Mouse (Mus musculus) midbrain, embryonic 15.5 days (tissue): ENCODE data around the gene Col2a1. TPM values are rescaled to one million over a fixed set of nuclear protein-coding genes. Genes with fewer than 3 reads are reported as not detected.

Experiments
- ATAC-seq: fragments of 200-750 bp; cut with Nextera tagmentation; replicated peaks from 2 replicates; pipeline ENCODE4 v1.8.0; 2017; ENCODE audit warnings: moderate TSS enrichment
- H3K27ac ChIP-seq: fragments of 300-500 bp; sonication (generic); 2 replicates; pipeline ENCODE4 v1.5.1; 2015; ENCODE audit warnings: mild to moderate bottlenecking, inconsistent platforms
- H3K27me3 ChIP-seq: fragments of 300-500 bp; sonication (generic); replicated peaks from 2 replicates; pipeline ENCODE4 v1.6.1; 2015; ENCODE audit warnings: inconsistent platforms
- H3K36me3 ChIP-seq: fragments of 300-500 bp; sonication (generic); replicated peaks from 2 replicates; pipeline ENCODE4 v1.6.1; 2015; ENCODE audit warnings: inconsistent platforms
- H3K4me1 ChIP-seq: fragments of 300-500 bp; sonication (generic); 2 replicates; pipeline ENCODE4 v1.6.1; 2015; ENCODE audit warnings: inconsistent platforms
- H3K4me2 ChIP-seq: fragments of 300-500 bp; sonication (generic); 2 replicates; pipeline ENCODE4 v1.6.1; 2015; ENCODE audit warnings: inconsistent platforms, mild to moderate bottlenecking, moderate library complexity
- H3K4me3 ChIP-seq: fragments of 300-500 bp; sonication (generic); 2 replicates; pipeline ENCODE4 v1.5.1; 2015; ENCODE audit warnings: mild to moderate bottlenecking, inconsistent platforms
- H3K9ac ChIP-seq: fragments of 300-500 bp; sonication (generic); 2 replicates; pipeline ENCODE4 v1.6.1; 2015; ENCODE audit warnings: mild to moderate bottlenecking, inconsistent platforms
- H3K9me3 ChIP-seq: fragments of 300-500 bp; sonication (generic); 2 replicates; pipeline ENCODE4 v1.6.1; 2016; ENCODE audit warnings: inconsistent platforms
- WGBS: fragments of 180-500 bp; shearing (Covaris S2); methylation state at CpG from one replicate; pipeline ENCODE4 v1.1.7; 2015; ENCODE audit warnings: mixed read lengths; 5-methylcytosine and 5-hydroxymethylcytosine counted together
- polyA plus RNA-seq: library from polyadenylated mRNA; unstranded; fragments of >200 nt; fragmentation: Nextera tagmentation; extraction: Ambion mirVana; gene quantifications from 2 replicates; pipeline ENCODE4 v1.2.1, GENCODE M21; 2015

Gene Col2a1
- polyA plus RNA-seq, 1 experiment from 2014 or later = 34.7 TPM

- ATAC-seq = peak; percentile 37; the same call in 1 of the 2 replicates
- Histone ChIP-seq H3K4me3 (peak overlapping the region; percentile 42), H3K27ac (peak overlapping the region; percentile 86), H3K4me1 (peaks cover 60% of the 10 kb centered on the region), H3K9ac (peak overlapping the region; percentile 12), H3K36me3 (no peaks in the 10 kb centered on the region), H3K9me3 (no peaks in the 10 kb centered on the region), H3K27me3 (peaks cover 22% of the 10 kb centered on the region), H3K4me2 (peak overlapping the region; percentile 68)
- WGBS = 1% methylated on average over 37 of the region's 37 CpGs
Measured at GRCm38 (mm10) chr15:98001321-98002112, 3.0 kb downstream of the Col2a1 start.

- no peak overlapping the region for H3K9ac ChIP-seq
- H3K9me3 ChIP-seq = no peaks in the 10 kb centered on the region
- H3K4me2 ChIP-seq = no peak overlapping the region
- H3K27ac ChIP-seq = no peak overlapping the region
- WGBS = 10% methylated on average over 7 of the region's 7 CpGs
- no peak for ATAC-seq
- no peaks in the 10 kb centered on the region for H3K36me3 ChIP-seq
- no peak overlapping the region for H3K4me3 ChIP-seq
- peaks cover 56% of the 10 kb centered on the region for H3K4me1 ChIP-seq
- H3K27me3 ChIP-seq = peaks cover 16% of the 10 kb centered on the region
Measured at GRCm38 (mm10) chr15:97999991-98000390, 4.5 kb downstream of the Col2a1 start.

GRCm38 (mm10) chr15:97999546-97999945 is 4.9 kb downstream of the Col2a1 start:
- no peak overlapping the region for H3K4me3 ChIP-seq
- H3K36me3 ChIP-seq = no peaks in the 10 kb centered on the region
- 40% methylated on average over 13 of the region's 13 CpGs for WGBS
- peaks cover 52% of the 10 kb centered on the region for H3K4me1 ChIP-seq
- no peak overlapping the region for H3K4me2 ChIP-seq
- H3K27me3 ChIP-seq = peaks cover 13% of the 10 kb centered on the region; the same call in 1 of the 2 replicates
- ATAC-seq = no peak
- H3K9me3 ChIP-seq = no peaks in the 10 kb centered on the region
- no peak overlapping the region for H3K27ac ChIP-seq
- H3K9ac ChIP-seq = no peak overlapping the region

- Histone ChIP-seq H3K27me3 (peaks cover 4% of the 10 kb centered on the region; the same call in 1 of the 2 replicates), H3K9me3 (no peaks in the 10 kb centered on the region), H3K36me3 (no peaks in the 10 kb centered on the region), H3K9ac (no peak overlapping the region), H3K4me2 (no peak overlapping the region), H3K4me1 (peaks cover 42% of the 10 kb centered on the region), H3K4me3 (no peak overlapping the region), H3K27ac (0 out of 2 replicates have a peak overlapping the region, but pooled peaks have one; percentile 16)
- WGBS = 69% methylated on average over 13 of the region's 13 CpGs
- ATAC-seq = no peak
Measured at GRCm38 (mm10) chr15:97996716-97997256, 7.7 kb downstream of the Col2a1 start.

GRCm38 (mm10) chr15:97992712-97993286 is 11.7 kb downstream of the Col2a1 start:
- 1% methylated on average over 18 of the region's 18 CpGs for WGBS
- Histone ChIP-seq H3K27ac (peak overlapping the region; percentile 87), H3K27me3 (no peaks in the 10 kb centered on the region), H3K9me3 (no peaks in the 10 kb centered on the region), H3K4me1 (peaks cover 44% of the 10 kb centered on the region), H3K9ac (peak overlapping the region; percentile 40), H3K36me3 (no peaks in the 10 kb centered on the region), H3K4me3 (peak overlapping the region; percentile 28), H3K4me2 (peak overlapping the region; percentile 59)
- ATAC-seq = peak; percentile 95

GRCm38 (mm10) chr15:97992027-97992711 is 12.3 kb downstream of the Col2a1 start:
- no peaks in the 10 kb centered on the region for H3K27me3 ChIP-seq
- peak; percentile 24 for ATAC-seq
- peak overlapping the region; percentile 40 for H3K9ac ChIP-seq
- H3K4me3 ChIP-seq = peak overlapping the region; percentile 27
- H3K4me1 ChIP-seq = peaks cover 44% of the 10 kb centered on the region
- 35% methylated on average over 13 of the region's 13 CpGs for WGBS
- peak overlapping the region; percentile 59 for H3K4me2 ChIP-seq
- H3K36me3 ChIP-seq = no peaks in the 10 kb centered on the region
- H3K27ac ChIP-seq = peak overlapping the region; percentile 87
- no peaks in the 10 kb centered on the region for H3K9me3 ChIP-seq

- no peaks in the 10 kb centered on the region for H3K36me3 ChIP-seq
- 10% methylated on average over 12 of the region's 12 CpGs for WGBS
- no peak overlapping the region for H3K9ac ChIP-seq
- H3K27me3 ChIP-seq = no peaks in the 10 kb centered on the region
- peaks cover 44% of the 10 kb centered on the region for H3K4me1 ChIP-seq
- no peak overlapping the region for H3K4me2 ChIP-seq
- no peak overlapping the region for H3K4me3 ChIP-seq
- H3K9me3 ChIP-seq = no peaks in the 10 kb centered on the region
- no peak for ATAC-seq
- H3K27ac ChIP-seq = peak overlapping the region; percentile 87; the same call in 1 of the 2 replicates
Measured at GRCm38 (mm10) chr15:97991285-97991895, 13.1 kb downstream of the Col2a1 start.

GRCm38 (mm10) chr15:97990721-97991120 is 13.8 kb downstream of the Col2a1 start:
- WGBS = 7% methylated on average over 4 of the region's 4 CpGs
- no peak for ATAC-seq
- no peaks in the 10 kb centered on the region for H3K27me3 ChIP-seq
- H3K9me3 ChIP-seq = no peaks in the 10 kb centered on the region
- H3K9ac ChIP-seq = no peak overlapping the region
- H3K4me1 ChIP-seq = peaks cover 44% of the 10 kb centered on the region
- peak overlapping the region; percentile 77 for H3K27ac ChIP-seq
- no peak overlapping the region for H3K4me3 ChIP-seq
- H3K36me3 ChIP-seq = no peaks in the 10 kb centered on the region
- peak overlapping the region; percentile 41; the same call in 1 of the 2 replicates for H3K4me2 ChIP-seq

GRCm38 (mm10) chr15:97990124-97990523 is 14.4 kb downstream of the Col2a1 start:
- peak overlapping the region; percentile 77 for H3K27ac ChIP-seq
- H3K4me1 ChIP-seq = peaks cover 44% of the 10 kb centered on the region
- WGBS = under 1% methylated on average over 6 of the region's 6 CpGs

GRCm38 (mm10) chr15:97989544-97989943 is 15.0 kb downstream of the Col2a1 start:
- Histone ChIP-seq H3K9ac (no peak overlapping the region), H3K27me3 (no peaks in the 10 kb centered on the region), H3K27ac (peak overlapping the region; percentile 77), H3K9me3 (no peaks in the 10 kb centered on the region), H3K4me3 (no peak overlapping the region), H3K4me2 (no peak overlapping the region), H3K36me3 (no peaks in the 10 kb centered on the region), H3K4me1 (peaks cover 44% of the 10 kb centered on the region)
- 10% methylated on average over 1 of the region's 1 CpGs for WGBS
- no peak for ATAC-seq

More at GRCm38 (mm10) chr15:97990124-97990523, 14.4 kb downstream of the Col2a1 start:
- ATAC-seq = 0 out of 2 replicates have a peak, but pooled peaks have one; percentile 32
- Histone ChIP-seq H3K27me3 (no peaks in the 10 kb centered on the region), H3K36me3 (no peaks in the 10 kb centered on the region), H3K4me2 (peak overlapping the region; percentile 41), H3K9ac (no peak overlapping the region), H3K9me3 (no peaks in the 10 kb centered on the region), H3K4me3 (no peak overlapping the region)

GRCm38 (mm10) chr15:97981560-97981959 is 22.9 kb downstream of the Col2a1 start:
- Histone ChIP-seq H3K4me2 (no peak overlapping the region), H3K27me3 (no peaks in the 10 kb centered on the region), H3K9ac (no peak overlapping the region), H3K9me3 (no peaks in the 10 kb centered on the region), H3K4me3 (no peak overlapping the region), H3K4me1 (no peaks in the 10 kb centered on the region), H3K27ac (no peak overlapping the region), H3K36me3 (peaks cover 10% of the 10 kb centered on the region)
- WGBS = 93% methylated on average over 6 of the region's 6 CpGs
- no peak for ATAC-seq
